Mouse (Mus musculus): ENCODE data around the gene Gm42688. TPM values are rescaled to one million over a fixed set of nuclear protein-coding genes. Genes with fewer than 3 reads are reported as not detected.

The Gm42688 gene
- polyA plus RNA-seq (2016; fragmentation: Nextera tagmentation; extraction: Ambion mirVana), result 3.4 and 3.7 TPM in 2 replicates

- H3K4me2 ChIP-seq, result peak within 1 kb of the TSS; percentile 94
These were observed at the start of gene Gm42688, which contains the start of gene Ccdc142 for GRCm38 (mm10) chr6:83101316-83101687. Gm42688 (plus strand) TSS chr6:83101617. Ccdc142 (plus strand) TSS chr6:83101601.

GRCm38 (mm10) chr6:83053136-83053960, 48.1 kb upstream of the Gm42688 start:
- peak; percentile 1; the same call in 1 of the 2 replicates for ATAC-seq (ENCODE audit: low FRiP score)
- Histone ChIP-seq H3K4me3 (replicated peaks) (peak overlapping the region; percentile 97), H3K4me1 (peaks cover 27% of the 10 kb centered on the region), H3K9ac (peak overlapping the region; percentile 93), H3K27ac (peak overlapping the region; percentile 83; the same call in 1 of the 2 replicates), H3K9me3 (no peaks in the 10 kb centered on the region), H3K4me2 (peak overlapping the region; percentile 91), H3K36me3 (replicated peaks) (peaks cover 35% of the 10 kb centered on the region), H3K27me3 (no peaks in the 10 kb centered on the region)
- 3% methylated on average over 26 of the region's 26 CpGs for WGBS

More at GRCm38 (mm10) chr6:83101316-83101687, at the start of gene Gm42688, which contains the start of gene Ccdc142:
- Histone ChIP-seq H3K4me1 (peaks cover 21% of the 10 kb centered on the region), H3K27me3 (peaks cover 29% of the 10 kb centered on the region), H3K9me3 (no peaks in the 10 kb centered on the region), H3K4me3 (replicated peaks) (peak within 1 kb of the TSS; percentile 77), H3K36me3 (replicated peaks) (no peaks in the 10 kb centered on the region), H3K9ac (peak within 1 kb of the TSS; percentile 69), H3K27ac (peak within 1 kb of the TSS; percentile 64)
- under 1% methylated on average over 25 of the region's 25 CpGs for WGBS
- ATAC-seq (ENCODE audit: low FRiP score), result peak; percentile 85

- ATAC-seq (ENCODE audit: low FRiP score), result peak; percentile 96
- peak within 1 kb of the TSS; percentile 83 for H3K27ac ChIP-seq
- H3K36me3 ChIP-seq (replicated peaks), result peaks cover 35% of the 10 kb centered on the region
- H3K4me3 ChIP-seq (replicated peaks), result peak within 1 kb of the TSS; percentile 97
- H3K4me2 ChIP-seq, result peak within 1 kb of the TSS; percentile 91
- no peaks in the 10 kb centered on the region for H3K27me3 ChIP-seq
- peaks cover 27% of the 10 kb centered on the region for H3K4me1 ChIP-seq
- WGBS, result under 1% methylated on average over 60 of the region's 64 CpGs
- no peaks in the 10 kb centered on the region for H3K9me3 ChIP-seq
- peak within 1 kb of the TSS; percentile 93 for H3K9ac ChIP-seq
These were observed 47.2 kb upstream of the Gm42688 start, which contains the start of gene Aup1 for GRCm38 (mm10) chr6:83054074-83054851. Aup1 (plus strand) TSS chr6:83054521.

GRCm38 (mm10) chr6:83054871-83055431, 46.5 kb upstream of the Gm42688 start, which contains the start of gene Htra2:
Htra2 (minus strand) TSS chr6:83055273.
- H3K27me3 ChIP-seq, result peaks cover under 1% of the 10 kb centered on the region; the same call in 1 of the 2 replicates
- peak within 1 kb of the TSS; percentile 91 for H3K4me2 ChIP-seq
- H3K36me3 ChIP-seq (replicated peaks), result peaks cover 35% of the 10 kb centered on the region
- WGBS, result under 1% methylated on average over 50 of the region's 50 CpGs
- H3K4me3 ChIP-seq (replicated peaks), result peak within 1 kb of the TSS; percentile 97
- H3K9me3 ChIP-seq, result no peaks in the 10 kb centered on the region
- H3K9ac ChIP-seq, result peak within 1 kb of the TSS; percentile 93
- ATAC-seq (ENCODE audit: low FRiP score), result peak; percentile 41
- peak within 1 kb of the TSS; percentile 83 for H3K27ac ChIP-seq
- peaks cover 27% of the 10 kb centered on the region for H3K4me1 ChIP-seq

- no peaks in the 10 kb centered on the region for H3K9me3 ChIP-seq
- no peak for ATAC-seq (ENCODE audit: low FRiP score)
- peaks cover 29% of the 10 kb centered on the region for H3K27me3 ChIP-seq
- H3K9ac ChIP-seq, result no peak within 1 kb of the TSS
- H3K4me3 ChIP-seq (replicated peaks), result no peak within 1 kb of the TSS
- peaks cover 20% of the 10 kb centered on the region for H3K36me3 ChIP-seq (replicated peaks)
- H3K4me1 ChIP-seq, result peaks cover 22% of the 10 kb centered on the region
- no peak within 1 kb of the TSS for H3K27ac ChIP-seq
- 52% methylated on average over 3 of the region's 3 CpGs for whole genome bisulfite sequencing
- no peak within 1 kb of the TSS for H3K4me2 ChIP-seq
These were observed 43.6 kb upstream of the Gm42688 start, which contains the start of gene Dqx1 for GRCm38 (mm10) chr6:83057790-83058189. Dqx1 (plus strand) TSS chr6:83057844.

- Histone ChIP-seq H3K4me1 (peaks cover 14% of the 10 kb centered on the region), H3K9me3 (no peaks in the 10 kb centered on the region), H3K9ac (no peak overlapping the region), H3K27me3 (peaks cover 38% of the 10 kb centered on the region), H3K4me3 (replicated peaks) (no peak overlapping the region), H3K27ac (no peak overlapping the region), H3K4me2 (no peak overlapping the region), H3K36me3 (replicated peaks) (peaks cover 20% of the 10 kb centered on the region)
- ATAC-seq (ENCODE audit: low FRiP score), result no peak
- 80% methylated on average over 2 of the region's 2 CpGs for WGBS
These were observed 42.7 kb upstream of the Gm42688 start for GRCm38 (mm10) chr6:83058725-83059124.

GRCm38 (mm10) chr6:83065995-83066394, 35.4 kb upstream of the Gm42688 start:
- Histone ChIP-seq H3K27me3 (peaks cover 100% of the 10 kb centered on the region), H3K27ac (no peak overlapping the region), H3K4me3 (replicated peaks) (no peak overlapping the region), H3K9me3 (no peaks in the 10 kb centered on the region), H3K4me2 (no peak overlapping the region), H3K36me3 (replicated peaks) (no peaks in the 10 kb centered on the region), H3K4me1 (peaks cover 20% of the 10 kb centered on the region), H3K9ac (no peak overlapping the region)
- 34% methylated on average over 8 of the region's 8 CpGs for WGBS
- ATAC-seq (ENCODE audit: low FRiP score), result no peak

- WGBS, result 19% methylated on average over 6 of the region's 6 CpGs
- H3K27me3 ChIP-seq, result peaks cover 100% of the 10 kb centered on the region
- H3K36me3 ChIP-seq (replicated peaks), result no peaks in the 10 kb centered on the region
- no peak overlapping the region for H3K4me2 ChIP-seq
- H3K27ac ChIP-seq, result no peak overlapping the region
- H3K4me3 ChIP-seq (replicated peaks), result no peak overlapping the region
- H3K9ac ChIP-seq, result no peak overlapping the region
- no peaks in the 10 kb centered on the region for H3K9me3 ChIP-seq
- no peak for ATAC-seq (ENCODE audit: low FRiP score)
- H3K4me1 ChIP-seq, result peaks cover 24% of the 10 kb centered on the region
These were observed 35.0 kb upstream of the Gm42688 start for GRCm38 (mm10) chr6:83066441-83066840.

GRCm38 (mm10) chr6:83068221-83068620, 33.2 kb upstream of the Gm42688 start:
- H3K4me1 ChIP-seq, result peaks cover 26% of the 10 kb centered on the region
- H3K27me3 ChIP-seq, result peaks cover 100% of the 10 kb centered on the region
- no peak overlapping the region for H3K27ac ChIP-seq
- no peaks in the 10 kb centered on the region for H3K36me3 ChIP-seq (replicated peaks)
- no peaks in the 10 kb centered on the region for H3K9me3 ChIP-seq
- WGBS, result 2% methylated on average over 8 of the region's 8 CpGs
- 0 out of 2 replicates have a peak overlapping the region, but pooled peaks have one; percentile 19 for H3K4me3 ChIP-seq (replicated peaks)
- H3K9ac ChIP-seq, result no peak overlapping the region
- H3K4me2 ChIP-seq, result no peak overlapping the region
- ATAC-seq (ENCODE audit: low FRiP score), result no peak

- Histone ChIP-seq H3K4me2 (peak overlapping the region; percentile 31), H3K36me3 (replicated peaks) (no peaks in the 10 kb centered on the region), H3K27ac (no peak overlapping the region), H3K27me3 (peaks cover 100% of the 10 kb centered on the region), H3K9ac (no peak overlapping the region), H3K4me1 (peaks cover 26% of the 10 kb centered on the region), H3K9me3 (no peaks in the 10 kb centered on the region), H3K4me3 (replicated peaks) (peak overlapping the region; percentile 31)
- WGBS, result under 1% methylated on average over 77 of the region's 81 CpGs
- ATAC-seq (ENCODE audit: low FRiP score), result no peak
These were observed 32.5 kb upstream of the Gm42688 start for GRCm38 (mm10) chr6:83068706-83069487.

- no peaks in the 10 kb centered on the region for H3K9me3 ChIP-seq
- peak overlapping the region; percentile 31 for H3K4me3 ChIP-seq (replicated peaks)
- no peak for ATAC-seq (ENCODE audit: low FRiP score)
- H3K4me2 ChIP-seq, result peak overlapping the region; percentile 39
- peaks cover 26% of the 10 kb centered on the region for H3K4me1 ChIP-seq
- WGBS, result under 1% methylated on average over 43 of the region's 69 CpGs
- H3K27ac ChIP-seq, result no peak overlapping the region
- H3K36me3 ChIP-seq (replicated peaks), result no peaks in the 10 kb centered on the region
- H3K27me3 ChIP-seq, result peaks cover 100% of the 10 kb centered on the region
- no peak overlapping the region for H3K9ac ChIP-seq
These were observed 31.8 kb upstream of the Gm42688 start for GRCm38 (mm10) chr6:83069488-83070246.
